Mouse (Mus musculus): ENCODE data around the gene Dnajc24.

GRCm38 (mm10) chr2:105963447-105963846 is 39.9 kb downstream of the Dnajc24 start:
- no peak for TF ChIP-seq CTCF (IDR thresholded peaks at IDR 0.05; ENCODE audit: low read depth, low read length)
- no peak for TF ChIP-seq POLR2A (IDR thresholded peaks at IDR 0.05; ENCODE audit: insufficient read depth, low read length)
- no peak for TF ChIP-seq EP300 (IDR thresholded peaks at IDR 0.05; ENCODE audit: insufficient read depth, low read depth, low read length)

Measured in ES-Bruce4 (cell line).